Mouse (Mus musculus) heart, postnatal 0 days (tissue): ENCODE results near the gene Zfp760. TPM values are rescaled to one million over a fixed set of nuclear protein-coding genes. Genes with fewer than 3 reads are reported as not detected.

Experiments used
- ATAC-seq: fragments of 200-750 bp; cut with Nextera tagmentation; 2 replicates; pipeline ENCODE4 v1.8.0; 2017; ENCODE audit warnings: low read depth, moderate number of reproducible peaks, moderate library complexity; ENCODE audit not compliant: insufficient read depth
- DNase-seq: peaks from one replicate; pipeline ENCODE4 v3.0.0-alpha.2; 2016; ENCODE audit warnings: low spot score
- H3K27ac ChIP-seq: fragments of 300-500 bp; sonication (generic); 2 replicates; pipeline ENCODE4 v1.5.1; 2014; ENCODE audit warnings: low read depth, mild to moderate bottlenecking
- H3K27me3 ChIP-seq: fragments of 300-500 bp; sonication (generic); 2 replicates; pipeline ENCODE4 v1.6.1; 2014; ENCODE audit warnings: low read length, mixed read lengths; ENCODE audit not compliant: control insufficient read depth, insufficient read depth
- H3K36me3 ChIP-seq: fragments of 300-500 bp; sonication (generic); replicated peaks from 2 replicates; pipeline ENCODE4 v1.6.1; 2014; ENCODE audit warnings: low read length, mixed read lengths; ENCODE audit not compliant: control insufficient read depth, insufficient read depth
- H3K4me1 ChIP-seq: fragments of 300-500 bp; sonication (generic); 2 replicates; pipeline ENCODE4 v1.6.1; 2014; ENCODE audit warnings: antibody characterized with exemption; ENCODE audit not compliant: control insufficient read depth, insufficient read depth
- H3K4me2 ChIP-seq: fragments of 300-500 bp; sonication (generic); 2 replicates; pipeline ENCODE4 v1.6.1; 2014; ENCODE audit warnings: low read depth, mild to moderate bottlenecking, low read length, moderate library complexity
- H3K4me3 ChIP-seq: fragments of 300-500 bp; sonication (generic); 2 replicates; pipeline ENCODE4 v1.5.1; 2014; ENCODE audit warnings: low read depth, low read length
- H3K9ac ChIP-seq: fragments of 300-500 bp; sonication (generic); replicated peaks from 2 replicates; pipeline ENCODE4 v1.6.1; 2014; ENCODE audit warnings: low read depth, low read length, mixed read lengths
- H3K9me3 ChIP-seq: fragments of 300-500 bp; sonication (generic); replicated peaks from 2 replicates; pipeline ENCODE4 v1.6.1; 2016; ENCODE audit warnings: low read length; ENCODE audit not compliant: control insufficient read depth
- CTCF ChIP-seq: IDR thresholded peaks from 2 replicates; pipeline ENCODE4 v1.5.1; 2016; ENCODE audit warnings: antibody characterized with exemption, control low read depth, low read depth
- EP300 ChIP-seq: IDR thresholded peaks from 2 replicates; pipeline ENCODE4 v1.6.1; 2016; ENCODE audit warnings: antibody characterized with exemption, low read depth
- WGBS: fragments of 180-500 bp; shearing (Covaris S2); extraction: QIAGEN DNeasy Blood & Tissue Kit; methylation state at CpG from one replicate; pipeline ENCODE4 v1.1.7; 2014; 5-methylcytosine and 5-hydroxymethylcytosine counted together
- polyA plus RNA-seq: library from polyadenylated mRNA; unstranded; fragments of >200 nt; fragmentation: Nextera tagmentation; extraction: Ambion mirVana; gene quantifications from 2 replicates; pipeline ENCODE4 v1.2.1, GENCODE M21; 2015
- total RNA-seq: library from RNA; depleted of rRNA; stranded (reverse); fragments of >200 nt; gene quantifications from 2 replicates; pipeline ENCODE4 v1.2.3, GENCODE M21; 2014; ENCODE audit warnings: low replicate concordance; rRNA removed

Zfp760 gene
- total and polyA plus RNA-seq, 2 experiments from 2014 or later: 2.8 to 3.3 TPM

GRCm38 (mm10) chr17:21733049-21733448, 25.5 kb downstream of the Zfp760 start:
- Histone ChIP-seq H3K4me3 (peak overlapping the region; percentile 90), H3K27me3 (no peaks in the 10 kb centered on the region), H3K9me3 (no peaks in the 10 kb centered on the region), H3K27ac (peak overlapping the region; percentile 85; the same call in 1 of the 2 replicates), H3K9ac (peak overlapping the region; percentile 90), H3K36me3 (peaks cover 4% of the 10 kb centered on the region; the same call in 1 of the 2 replicates), H3K4me2 (peak overlapping the region; percentile 60), H3K4me1 (0 out of 2 replicates have a peak, but pooled peaks cover 6% of the 10 kb centered on the region)
- TF ChIP-seq EP300 (no peak), CTCF (no peak)
- DNase-seq (no peak), ATAC-seq (no peak)
- WGBS: 86% methylated on average over 4 of the region's 4 CpGs

GRCm38 (mm10) chr17:21733529-21734031, 26.0 kb downstream of the Zfp760 start:
- H3K27me3 ChIP-seq: no peaks in the 10 kb centered on the region
- WGBS: under 1% methylated on average over 27 of the region's 27 CpGs
- H3K27ac ChIP-seq: peak overlapping the region; percentile 85
- no peaks in the 10 kb centered on the region for H3K9me3 ChIP-seq
- DNase-seq (peak; percentile 80), ATAC-seq (peak; percentile 95)
- 0 out of 2 replicates have a peak, but pooled peaks cover 6% of the 10 kb centered on the region for H3K4me1 ChIP-seq
- peaks cover 4% of the 10 kb centered on the region; the same call in 1 of the 2 replicates for H3K36me3 ChIP-seq
- H3K4me2 ChIP-seq: peak overlapping the region; percentile 60
- TF ChIP-seq CTCF (peak; percentile 40), EP300 (no peak)
- peak overlapping the region; percentile 90 for H3K9ac ChIP-seq
- H3K4me3 ChIP-seq: peak overlapping the region; percentile 90

GRCm38 (mm10) chr17:21752791-21753190, 45.2 kb downstream of the Zfp760 start:
- H3K27ac ChIP-seq: no peak overlapping the region
- H3K9ac ChIP-seq: no peak overlapping the region
- no peaks in the 10 kb centered on the region for H3K27me3 ChIP-seq
- no peaks in the 10 kb centered on the region for H3K4me1 ChIP-seq
- 54% methylated on average over 2 of the region's 2 CpGs for WGBS
- H3K4me3 ChIP-seq: no peak overlapping the region
- H3K4me2 ChIP-seq: no peak overlapping the region
- no peaks in the 10 kb centered on the region for H3K36me3 ChIP-seq
- no peaks in the 10 kb centered on the region for H3K9me3 ChIP-seq
- TF ChIP-seq EP300: no peak
- TF ChIP-seq CTCF: no peak
- no peak for ATAC-seq
- no peak for DNase-seq

- H3K4me3 ChIP-seq: peak overlapping the region; percentile 53
- no peak for TF ChIP-seq CTCF
- no peak for TF ChIP-seq EP300
- H3K27me3 ChIP-seq: no peaks in the 10 kb centered on the region
- peak overlapping the region; percentile 65 for H3K9ac ChIP-seq
- WGBS: 13% methylated on average over 20 of the region's 20 CpGs
- no peaks in the 10 kb centered on the region for H3K4me1 ChIP-seq
- H3K27ac ChIP-seq: no peak overlapping the region
- H3K4me2 ChIP-seq: peak overlapping the region; percentile 85
- ATAC-seq: no peak
- DNase-seq: no peak
- no peaks in the 10 kb centered on the region for H3K9me3 ChIP-seq
- no peaks in the 10 kb centered on the region for H3K36me3 ChIP-seq
These were observed 46.0 kb downstream of the Zfp760 start for GRCm38 (mm10) chr17:21753342-21754208.

DNA sequence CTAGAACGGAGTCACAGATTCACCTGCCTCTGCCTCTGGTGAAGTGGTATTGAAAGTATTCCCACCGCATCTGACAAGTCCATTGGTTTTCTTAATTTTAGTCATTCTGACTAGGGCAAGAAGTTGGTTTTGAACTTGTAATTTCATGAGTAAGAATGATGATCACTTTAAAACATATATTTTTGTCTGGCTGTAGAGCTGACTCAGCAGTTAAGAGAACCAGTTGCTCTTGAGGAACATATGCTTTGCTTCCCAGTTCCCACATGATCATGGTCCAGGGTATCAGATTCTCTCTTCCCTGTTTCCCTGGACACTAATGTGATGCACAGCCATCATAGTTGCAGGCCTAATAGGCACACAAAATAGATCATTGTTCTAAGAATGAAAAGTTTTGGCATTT, 62.8 kb downstream of the Zfp760 start:
- Histone ChIP-seq H3K4me1 (no peaks in the 10 kb centered on the region), H3K27me3 (no peaks in the 10 kb centered on the region), H3K27ac (no peak overlapping the region), H3K4me2 (no peak overlapping the region), H3K4me3 (no peak overlapping the region), H3K9ac (no peak overlapping the region), H3K9me3 (no peaks in the 10 kb centered on the region), H3K36me3 (no peaks in the 10 kb centered on the region)
- 73% methylated on average over 2 of the region's 2 CpGs for WGBS
- ATAC-seq (no peak), DNase-seq (no peak)
- TF ChIP-seq EP300: no peak
- TF ChIP-seq CTCF: no peak

Other genes with a start within 250 kb of the Zfp760 start
- 0.70 and 0.92 TPM in 2 replicates for gene Zfp53, start 218.7 kb upstream of the Zfp760 start, total RNA-seq
- 4.0 and 4.4 TPM in 2 replicates for gene Zfp53, start 218.7 kb upstream of the Zfp760 start, polyA plus RNA-seq
- 6.8 and 7.0 TPM in 2 replicates for gene Zfp52, start 172.2 kb upstream of the Zfp760 start, total RNA-seq
- gene Zfp52, start 172.2 kb upstream of the Zfp760 start, polyA plus RNA-seq: 4.4 and 4.5 TPM in 2 replicates
- 1.8 and 4.7 TPM in 2 replicates for gene Zfp948, start 140.7 kb upstream of the Zfp760 start, total RNA-seq
- gene Zfp948, start 140.7 kb upstream of the Zfp760 start, polyA plus RNA-seq: 6.2 and 7.4 TPM in 2 replicates
- 1.5 and 3.2 TPM in 2 replicates for gene Zfp983, start 57.1 kb upstream of the Zfp760 start, total RNA-seq
- 1.9 and 2.3 TPM in 2 replicates for gene Zfp983, start 57.1 kb upstream of the Zfp760 start, polyA plus RNA-seq
- not detected in 2 replicates for gene Gm10226, start 15.9 kb upstream of the Zfp760 start, total RNA-seq
- 2.1 and 2.8 TPM in 2 replicates for gene Gm10226, start 15.9 kb upstream of the Zfp760 start, polyA plus RNA-seq
- gene Zfp229, start 23.1 kb downstream of the Zfp760 start, total RNA-seq: 0.93 and 5.3 TPM in 2 replicates
- 5.8 and 6.0 TPM in 2 replicates for gene Zfp229, start 23.1 kb downstream of the Zfp760 start, polyA plus RNA-seq
- 0.39 and 0.69 TPM in 2 replicates for gene Zfp820, start 138.0 kb downstream of the Zfp760 start, total RNA-seq
- 2.9 and 3.3 TPM in 2 replicates for gene Zfp820, start 138.0 kb downstream of the Zfp760 start, polyA plus RNA-seq
- gene Zfp995, start 202.2 kb downstream of the Zfp760 start, total RNA-seq: 1.2 TPM in 1 of 2 replicates, not detected in the other
- gene Zfp995, start 202.2 kb downstream of the Zfp760 start, polyA plus RNA-seq: 3.3 and 3.9 TPM in 2 replicates